In the genomic region with DNA sequence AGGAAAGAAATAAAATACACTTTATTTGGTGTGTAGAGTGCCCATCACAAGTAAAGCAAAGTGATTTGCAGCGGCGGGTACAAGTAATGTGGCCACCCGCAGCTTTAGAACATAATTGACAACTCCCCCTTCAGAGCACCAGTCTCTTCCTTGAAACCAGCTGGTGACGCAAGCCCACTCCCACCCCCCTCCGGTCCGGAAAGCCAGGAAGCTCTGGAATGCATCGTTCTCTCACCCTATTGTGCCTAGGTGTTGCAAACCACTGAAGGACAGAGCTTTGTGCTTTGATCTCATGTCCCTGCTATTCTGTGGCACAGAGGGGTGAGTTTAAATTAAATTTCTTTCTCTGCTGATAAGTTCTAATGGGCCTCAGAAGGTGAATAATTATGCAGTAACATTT, we compare ENCODE assay signal across 24 mouse cellular contexts. TPM values are rescaled to one million over a fixed set of nuclear protein-coding genes. Genes with fewer than 3 reads are reported as not detected.
DNase-seq lines count a peak whose midpoint lies in the region; ATAC-seq and TF ChIP-seq lines count a peak whose summit lies in the region.
"Had no signal": no experiment of that assay in that cellular context is flagged by ENCODE, and none has a peak within 500 bp of the region (broad histone marks: within the 10 kb centered on the region; RNA-seq: fewer than 3 reads in every experiment).

No protein-coding gene starts in this region.

- no peaks in the 10 kb centered on the region for H3K9me3 ChIP-seq in forebrain, embryonic 10.5 days
- H3K9me3 ChIP-seq in forebrain, embryonic 15.5 days, result no peaks in the 10 kb centered on the region
- no peaks in the 10 kb centered on the region for H3K9me3 ChIP-seq in midbrain, embryonic 10.5 days (replicated peaks)
- no peaks in the 10 kb centered on the region for H3K9me3 ChIP-seq in midbrain, embryonic 14.5 days (ENCODE audit: control insufficient read depth, low read length)
- no peaks in the 10 kb centered on the region for H3K9me3 ChIP-seq in embryonic facial prominence, embryonic 10.5 days
- H3K9me3 ChIP-seq: embryonic facial prominence, embryonic 15.5 days; heart, embryonic 12.5 days; megakaryocyte, embryonic 14.5 days had no signal

- no peak for ATAC-seq in forebrain, embryonic 15.5 days (replicated peaks)
- ATAC-seq in midbrain, embryonic 14.5 days (ENCODE audit: low FRiP score, low TSS enrichment), result no peak
- ATAC-seq: Patski had no signal

- H3K27ac ChIP-seq in forebrain, embryonic 10.5 days, result no peak overlapping the region
- no peak overlapping the region for H3K27ac ChIP-seq in forebrain, embryonic 15.5 days (replicated peaks)
- no peak overlapping the region for H3K27ac ChIP-seq in midbrain, embryonic 10.5 days (replicated peaks)
- no peak overlapping the region for H3K27ac ChIP-seq in midbrain, embryonic 14.5 days (replicated peaks; ENCODE audit: low read depth, low read length)
- no peak overlapping the region for H3K27ac ChIP-seq in embryonic facial prominence, embryonic 10.5 days (replicated peaks)
- H3K27ac ChIP-seq in cerebellum, adult 2 months (ENCODE audit: insufficient read depth, low read length), result no peak overlapping the region
- H3K27ac ChIP-seq: embryonic facial prominence, embryonic 15.5 days; gastrocnemius, adult 2 months had no signal

- H3K4me1 ChIP-seq in forebrain, embryonic 10.5 days, result peaks cover 49% of the 10 kb centered on the region
- peaks cover 8% of the 10 kb centered on the region for H3K4me1 ChIP-seq in forebrain, embryonic 15.5 days
- H3K4me1 ChIP-seq in midbrain, embryonic 10.5 days, result peaks cover 57% of the 10 kb centered on the region
- H3K4me1 ChIP-seq in midbrain, embryonic 14.5 days (ENCODE audit: control insufficient read depth, insufficient read depth, low read length), result 0 out of 2 replicates have a peak, but pooled peaks cover 5% of the 10 kb centered on the region
- H3K4me1 ChIP-seq in embryonic facial prominence, embryonic 10.5 days, result peaks cover 18% of the 10 kb centered on the region
- no peaks in the 10 kb centered on the region for H3K4me1 ChIP-seq in cerebellum, adult 2 months (ENCODE audit: control insufficient read depth, insufficient read depth, low read length)

- no peak overlapping the region for H3K9ac ChIP-seq in forebrain, embryonic 15.5 days (replicated peaks)
- H3K9ac ChIP-seq in midbrain, embryonic 14.5 days (replicated peaks; ENCODE audit: low read length), result no peak overlapping the region
- H3K9ac ChIP-seq: embryonic facial prominence, embryonic 15.5 days; heart, embryonic 12.5 days had no signal

- peak; percentile 64 for DNase-seq in forebrain, embryonic 10.5 days (ENCODE audit: extremely low spot score, low spot score)
- DNase-seq in midbrain, embryonic 10.5 days (ENCODE audit: low spot score), result peak; percentile 49
- no peak for DNase-seq in midbrain, embryonic 14.5 days
- peak; percentile 51 for DNase-seq in embryonic facial prominence, embryonic 10.5 days (ENCODE audit: low spot score)
- no peak for DNase-seq in kidney, adult 18-20 months
- no peak for DNase-seq in cerebellum, adult 2 months
- DNase-seq in left cerebral cortex, adult 11 months (ENCODE audit: low spot score), result no peak
- DNase-seq: adrenal gland, postnatal 36 days; cerebellum, adult 18-20 months; gastrocnemius, adult 2 months; heart, postnatal 14 days; kidney, postnatal 36 days; layer of hippocampus, adult 9-11 months; lung, adult 18-20 months; thymus, postnatal 14 days had no signal

- no peak for TF ChIP-seq CTCF in cerebellum, adult 2 months (IDR thresholded peaks at IDR 0.05; ENCODE audit: borderline replicate concordance, insufficient read depth, low read depth, low read length)

- under 1% methylated on average over 7 of the region's 7 CpGs for WGBS in forebrain, embryonic 10.5 days
- 3% methylated on average over 7 of the region's 7 CpGs for WGBS in forebrain, embryonic 15.5 days
- WGBS in midbrain, embryonic 10.5 days, result 2% methylated on average over 7 of the region's 7 CpGs
- 4% methylated on average over 7 of the region's 7 CpGs for WGBS in midbrain, embryonic 14.5 days
- WGBS in embryonic facial prominence, embryonic 10.5 days, result 4% methylated on average over 7 of the region's 7 CpGs
- 1% methylated on average over 7 of the region's 7 CpGs for WGBS in cerebellum, adult 2 months

- TF ChIP-seq POLR2A in cerebellum, adult 2 months (IDR thresholded peaks at IDR 0.05; ENCODE audit: borderline replicate concordance, insufficient read depth, low read length), result no peak

- H3K27me3 ChIP-seq in forebrain, embryonic 10.5 days (ENCODE audit: poor library complexity, severe bottlenecking), result peaks cover 46% of the 10 kb centered on the region
- peaks cover 24% of the 10 kb centered on the region for H3K27me3 ChIP-seq in forebrain, embryonic 15.5 days
- peaks cover 43% of the 10 kb centered on the region for H3K27me3 ChIP-seq in midbrain, embryonic 10.5 days (ENCODE audit: low read depth, poor library complexity, severe bottlenecking)
- peaks cover 51% of the 10 kb centered on the region for H3K27me3 ChIP-seq in midbrain, embryonic 14.5 days (ENCODE audit: control insufficient read depth, insufficient read depth, low read length)
- H3K27me3 ChIP-seq in embryonic facial prominence, embryonic 10.5 days (replicated peaks; ENCODE audit: low read depth, poor library complexity, severe bottlenecking), result peaks cover 60% of the 10 kb centered on the region
- H3K27me3 ChIP-seq in cerebellum, adult 2 months (ENCODE audit: control insufficient read depth, insufficient read depth, low read length), result no peaks in the 10 kb centered on the region; the same call in 1 of the 2 replicates

- H3K36me3 ChIP-seq in forebrain, embryonic 10.5 days (replicated peaks), result 0 out of 2 replicates have a peak, but pooled peaks cover 3% of the 10 kb centered on the region
- no peaks in the 10 kb centered on the region for H3K36me3 ChIP-seq in forebrain, embryonic 15.5 days
- H3K36me3 ChIP-seq in midbrain, embryonic 10.5 days, result no peaks in the 10 kb centered on the region
- no peaks in the 10 kb centered on the region for H3K36me3 ChIP-seq in midbrain, embryonic 14.5 days (ENCODE audit: control insufficient read depth, insufficient read depth, low read length)
- H3K36me3 ChIP-seq in embryonic facial prominence, embryonic 10.5 days (replicated peaks), result no peaks in the 10 kb centered on the region
- H3K36me3 ChIP-seq: embryonic facial prominence, embryonic 15.5 days; heart, embryonic 12.5 days had no signal

- peak overlapping the region; percentile 19; the same call in 1 of the 2 replicates for H3K4me3 ChIP-seq in forebrain, embryonic 10.5 days
- no peak overlapping the region for H3K4me3 ChIP-seq in forebrain, embryonic 15.5 days
- H3K4me3 ChIP-seq in midbrain, embryonic 10.5 days, result no peak overlapping the region
- H3K4me3 ChIP-seq in midbrain, embryonic 14.5 days (replicated peaks; ENCODE audit: low read depth, low read length), result no peak overlapping the region
- no peak overlapping the region for H3K4me3 ChIP-seq in embryonic facial prominence, embryonic 10.5 days
- no peak overlapping the region for H3K4me3 ChIP-seq in cerebellum, adult 2 months (replicated peaks; ENCODE audit: insufficient read depth, low read depth, low read length)
- H3K4me3 ChIP-seq: embryonic facial prominence, embryonic 15.5 days; gastrocnemius, adult 2 months; heart, embryonic 12.5 days; megakaryocyte, embryonic 14.5 days had no signal

- no peak overlapping the region for H3K4me2 ChIP-seq in forebrain, embryonic 15.5 days (replicated peaks)
- H3K4me2 ChIP-seq in midbrain, embryonic 14.5 days (ENCODE audit: low read length), result no peak overlapping the region
- H3K4me2 ChIP-seq: embryonic facial prominence, embryonic 15.5 days; heart, embryonic 12.5 days; liver, embryonic 11.5 days had no signal

RNA-seq across cellular contexts. Expression of a gene that starts 10.0 kb away (rescaled TPM):
- polyA plus RNA-seq in forebrain, embryonic 10.5 days (2016; fragmentation: Nextera tagmentation; extraction: Ambion mirVana), result 17.5 and 20.9 TPM in 2 replicates
- 15.4 and 15.8 TPM in 2 replicates for polyA plus RNA-seq in forebrain, embryonic 15.5 days (2015; fragmentation: Nextera tagmentation; extraction: Ambion mirVana)
- 12.2 and 12.6 TPM in 2 replicates for polyA plus RNA-seq in midbrain, embryonic 10.5 days (2016; fragmentation: Nextera tagmentation; extraction: Ambion mirVana)
- polyA plus RNA-seq in midbrain, embryonic 14.5 days (2014; fragmentation: Nextera tagmentation; extraction: Ambion mirVana), result 1.4 and 1.7 TPM in 2 replicates
- 7.2 and 8.1 TPM in 2 replicates for polyA plus RNA-seq in embryonic facial prominence, embryonic 10.5 days (2016; fragmentation: Nextera tagmentation; extraction: Ambion mirVana)
- polyA plus RNA-seq in cerebellum, adult 2 months (2012; rRNA removed), result 0.08 and 0.13 TPM in 2 replicates
- polyA plus RNA-seq: intestine, embryonic 14.5 days; kidney, embryonic 14.5 days; testis, adult 2 months had no signal

Comparison
In these comparisons a context has a peak if more than half of its experiments do, and no peak if none do; other contexts are left out.
1. DNase-seq: peak in forebrain, embryonic 10.5 days (single experiment), midbrain, embryonic 10.5 days (single experiment) and embryonic facial prominence, embryonic 10.5 days (single experiment); none in midbrain, embryonic 14.5 days (single experiment), kidney, adult 18-20 months (single experiment), cerebellum, adult 2 months (0 of 2) and left cerebral cortex, adult 11 months (single experiment).